ENCODE assay signal across 1 mouse cellular context in genomic region chr1:188837613-188838295, GRCm38 (mm10).
TF ChIP-seq lines count a peak whose summit lies in the region.

No protein-coding gene starts in this region.

TF ChIP-seq in MEL, 35 proteins besides CTCF, POLR2A, EP300 and RAD21 (continued from another document):
- TF ChIP-seq TAL1 (IDR thresholded peaks at IDR 0.05; ENCODE audit: low read length) (no peak), GABPA (IDR thresholded peaks at IDR 0.05; ENCODE audit: low read depth, low read length) (no peak), ZNF384 (IDR thresholded peaks at IDR 0.05; ENCODE audit: low read depth, low read length) (peak; percentile 59), KAT2A (conservative IDR thresholded peaks at IDR 0.05; ENCODE audit: low read depth, low read length) (no peak), MEF2A (IDR thresholded peaks at IDR 0.05; ENCODE audit: extremely low read depth, insufficient replicate concordance, low read depth, low read length, poor library complexity, severe bottlenecking) (no peak)
